Mouse (Mus musculus) liver, postnatal 0 days (tissue): ENCODE data around the gene Apba2.

Source experiments
- CTCF ChIP-seq: sonication (generic); IDR thresholded peaks from 2 replicates; pipeline ENCODE4 v1.5.1; 2016; ENCODE audit warnings: antibody characterized with exemption, low read depth
- EP300 ChIP-seq: IDR thresholded peaks from 2 replicates; pipeline ENCODE4 v1.6.1; 2016; ENCODE audit warnings: antibody characterized with exemption, low read depth, mild to moderate bottlenecking

GRCm38 (mm10) chr7:64533374-64533773, 31.9 kb downstream of the Apba2 start:
- TF ChIP-seq EP300 (no peak), CTCF (no peak)
